Mouse (Mus musculus) heart, postnatal 14 days (tissue): ENCODE data around the gene Zfr. TPM values are rescaled to one million over a fixed set of nuclear protein-coding genes. Genes with fewer than 3 reads are reported as not detected.
"Not testable (repeated sequence)": the region's sequence is repeated elsewhere in the genome, so short reads cannot be mapped to it uniquely, and the experiment has no call there.

Source experiments
- DNase-seq, 2 experiments: peaks; one replicate each; pipeline ENCODE4 v3.0.0; 2021 to 2022
- intact Hi-C: fragments of 180-260 bp; cut with DNase I; formaldehyde crosslinking; loops from one replicate; pipeline ENCODE4 v1.15.1; 2025
- total RNA-seq, 2 experiments: library from RNA; stranded (reverse); gene quantifications; 2 replicates each; pipeline ENCODE4 v1.2.3; 2021

Zfr gene
- total RNA-seq, 2 experiments from 2014 or later, result 83.0 to 89.6 TPM

GRCm38 (mm10) chr15:12153747-12154146 lies 36.1 kb downstream of the Zfr start:
- no peak for DNase-seq
- intact Hi-C loops, result no loop called here

- DNase-seq, result no peak
- intact Hi-C loops, result no loop called here
These were observed 60.5 kb downstream of the Zfr start for GRCm38 (mm10) chr15:12178126-12178525.

GRCm38 (mm10) chr15:12181181-12181805 lies 63.7 kb downstream of the Zfr start:
- intact Hi-C loops, DNase-seq: not testable (repeated sequence)

- intact Hi-C loops, result no loop called here
- DNase-seq, result no peak
These were observed 76.5 kb downstream of the Zfr start for GRCm38 (mm10) chr15:12193880-12194816.

- intact Hi-C loops, result loop anchor here (5.0 kb wide), 4 partner anchors 127 to 607 kb away; partner anchors contain the start of genes 1810049J17Rik and Golph3
These were observed 77.4 kb downstream of the Zfr start for GRCm38 (mm10) chr15:12194817-12195735.

GRCm38 (mm10) chr15:12195966-12196365 lies 78.3 kb downstream of the Zfr start:
- intact Hi-C loops, result loop anchor here (2.0 to 5.0 kb wide), 6 partner anchors 51 to 606 kb away; partner anchors contain the start of genes 1810049J17Rik and Golph3
- DNase-seq, result no peak

More at GRCm38 (mm10) chr15:12194817-12195735, 77.4 kb downstream of the Zfr start:
- DNase-seq, result no peak

GRCm38 (mm10) chr15:12196410-12197191 lies 79.0 kb downstream of the Zfr start:
- DNase-seq, result peak; percentile 75 to 81
- intact Hi-C loops, result loop anchor here (2.0 to 5.0 kb wide), 6 partner anchors 50 to 606 kb away; partner anchors contain the start of genes 1810049J17Rik and Golph3

GRCm38 (mm10) chr15:12197361-12197760 lies 79.7 kb downstream of the Zfr start:
- intact Hi-C loops, result loop anchor here (2.0 to 5.0 kb wide), 6 partner anchors 49 to 605 kb away; partner anchors contain the start of genes 1810049J17Rik and Golph3
- no peak for DNase-seq

- no peak for DNase-seq
- intact Hi-C loops, result no loop called here
These were observed 82.4 kb downstream of the Zfr start for GRCm38 (mm10) chr15:12200021-12200420.

- no peak for DNase-seq
- intact Hi-C loops, result no loop called here
These were observed 84.2 kb downstream of the Zfr start for GRCm38 (mm10) chr15:12201856-12202255.

- DNase-seq, result no peak
- intact Hi-C loops, result no loop called here
These were observed 84.8 kb downstream of the Zfr start for GRCm38 (mm10) chr15:12202456-12202855.

GRCm38 (mm10) chr15:12203008-12203407 lies 85.4 kb downstream of the Zfr start:
- DNase-seq, intact Hi-C loops: not testable (repeated sequence)

- no peak for DNase-seq
- intact Hi-C loops, result no loop called here
These were observed 86.1 kb downstream of the Zfr start for GRCm38 (mm10) chr15:12203512-12204318.

GRCm38 (mm10) chr15:12204319-12205159 lies 86.9 kb downstream of the Zfr start, which contains the start of gene Mtmr12:
Gene Mtmr12, plus strand, starts transcription at chr15:12205028.
- intact Hi-C loops, result no loop called here
- peak; percentile 100 for DNase-seq

- no peak for DNase-seq
- intact Hi-C loops, result no loop called here
These were observed 87.7 kb downstream of the Zfr start for GRCm38 (mm10) chr15:12205160-12205901.

GRCm38 (mm10) chr15:12205902-12206645 lies 88.4 kb downstream of the Zfr start:
- intact Hi-C loops, result loop anchor here (2.0 kb wide), 1 partner anchor 39 kb away; no protein-coding TSS in a partner anchor
- DNase-seq, result no peak
